Mouse (Mus musculus) liver, postnatal 0 days (tissue): ENCODE results near the gene Ppfibp1. TPM values are rescaled to one million over a fixed set of nuclear protein-coding genes. Genes with fewer than 3 reads are reported as not detected.

ENCODE experiments used
- ATAC-seq: fragments of 200-750 bp; cut with Nextera tagmentation; 2 replicates; pipeline ENCODE4 v1.8.0; 2017; ENCODE audit warnings: mild to moderate bottlenecking, moderate library complexity
- DNase-seq: peaks from one replicate; pipeline ENCODE4 v3.0.0-alpha.2; 2016
- H3K27ac ChIP-seq: fragments of 300-500 bp; sonication (generic); 2 replicates; pipeline ENCODE4 v1.5.1; 2014; ENCODE audit warnings: antibody characterized with exemption, moderate library complexity, mild to moderate bottlenecking, low read depth
- H3K27me3 ChIP-seq: fragments of 300-500 bp; sonication (generic); 2 replicates; pipeline ENCODE4 v1.6.1; 2014; ENCODE audit warnings: low read length, control low read depth, mixed read lengths; ENCODE audit not compliant: insufficient read depth
- H3K36me3 ChIP-seq: fragments of 300-500 bp; sonication (generic); replicated peaks from 2 replicates; pipeline ENCODE4 v1.6.1; 2014; ENCODE audit warnings: mild to moderate bottlenecking, control low read depth, low read length, moderate library complexity, mixed read lengths; ENCODE audit not compliant: insufficient read depth
- H3K4me1 ChIP-seq: fragments of 300-500 bp; sonication (generic); 2 replicates; pipeline ENCODE4 v1.6.1; 2014; ENCODE audit warnings: antibody characterized with exemption, mild to moderate bottlenecking, control low read depth; ENCODE audit not compliant: insufficient read depth
- H3K4me2 ChIP-seq: fragments of 300-500 bp; sonication (generic); 2 replicates; pipeline ENCODE4 v1.6.1; 2014; ENCODE audit warnings: low read depth, mild to moderate bottlenecking, low read length, moderate library complexity, mixed read lengths
- H3K4me3 ChIP-seq: fragments of 300-500 bp; sonication (generic); 2 replicates; pipeline ENCODE4 v1.5.1; 2014; ENCODE audit warnings: low read depth, low read length
- H3K9ac ChIP-seq: fragments of 300-500 bp; sonication (generic); replicated peaks from 2 replicates; pipeline ENCODE4 v1.6.1; 2014; ENCODE audit warnings: mild to moderate bottlenecking, moderate library complexity
- H3K9me3 ChIP-seq: fragments of 300-500 bp; sonication (generic); 2 replicates; pipeline ENCODE4 v1.6.1; 2016; ENCODE audit warnings: mild to moderate bottlenecking, control low read depth, low read length, mixed read lengths
- CTCF ChIP-seq: sonication (generic); IDR thresholded peaks from 2 replicates; pipeline ENCODE4 v1.5.1; 2016; ENCODE audit warnings: antibody characterized with exemption, low read depth
- EP300 ChIP-seq: IDR thresholded peaks from 2 replicates; pipeline ENCODE4 v1.6.1; 2016; ENCODE audit warnings: antibody characterized with exemption, low read depth, mild to moderate bottlenecking
- WGBS: fragments of 180-500 bp; shearing (Covaris S2); extraction: QIAGEN DNeasy Blood & Tissue Kit; methylation state at CpG from one replicate; pipeline ENCODE4 v1.1.7; 2014; ENCODE audit not compliant: insufficient replicate concordance; 5-methylcytosine and 5-hydroxymethylcytosine counted together
- polyA plus RNA-seq: library from polyadenylated mRNA; unstranded; fragments of >200 nt; fragmentation: Nextera tagmentation; extraction: Ambion mirVana; gene quantifications from 2 replicates; pipeline ENCODE4 v1.2.1, GENCODE M21; 2015

Gene Ppfibp1
- polyA plus RNA-seq, 1 experiment from 2014 or later: 11.3 TPM

- Histone ChIP-seq H3K36me3 (peaks cover 39% of the 10 kb centered on the region), H3K27ac (no peak overlapping the region), H3K4me2 (no peak overlapping the region), H3K9ac (no peak overlapping the region), H3K27me3 (no peaks in the 10 kb centered on the region), H3K9me3 (no peaks in the 10 kb centered on the region), H3K4me1 (no peaks in the 10 kb centered on the region), H3K4me3 (no peak overlapping the region)
- ATAC-seq: no peak
- TF ChIP-seq EP300: no peak
- TF ChIP-seq CTCF: no peak
- 82% methylated on average over 7 of the region's 7 CpGs for WGBS
- peak; percentile 9 for DNase-seq
Measured at GRCm38 (mm10) chr6:147062034-147062433, 173.7 kb downstream of the Ppfibp1 start.

GRCm38 (mm10) chr6:147062694-147063093, 174.4 kb downstream of the Ppfibp1 start:
- H3K27me3 ChIP-seq: no peaks in the 10 kb centered on the region
- H3K4me1 ChIP-seq: no peaks in the 10 kb centered on the region
- 87% methylated on average over 7 of the region's 7 CpGs for WGBS
- H3K36me3 ChIP-seq: peaks cover 40% of the 10 kb centered on the region
- no peak overlapping the region for H3K27ac ChIP-seq
- ATAC-seq: no peak
- H3K9ac ChIP-seq: no peak overlapping the region
- no peak for DNase-seq
- TF ChIP-seq CTCF: no peak
- no peaks in the 10 kb centered on the region for H3K9me3 ChIP-seq
- no peak overlapping the region for H3K4me2 ChIP-seq
- no peak overlapping the region for H3K4me3 ChIP-seq

- no peaks in the 10 kb centered on the region for H3K27me3 ChIP-seq
- DNase-seq (no peak), ATAC-seq (no peak)
- peaks cover 35% of the 10 kb centered on the region for H3K36me3 ChIP-seq
- H3K9me3 ChIP-seq: no peaks in the 10 kb centered on the region
- no peak overlapping the region for H3K4me3 ChIP-seq
- WGBS: 84% methylated on average over 10 of the region's 10 CpGs
- TF ChIP-seq CTCF (no peak), EP300 (no peak)
- H3K9ac ChIP-seq: no peak overlapping the region
- no peaks in the 10 kb centered on the region for H3K4me1 ChIP-seq
- no peak overlapping the region for H3K27ac ChIP-seq
- no peak overlapping the region for H3K4me2 ChIP-seq
Measured at GRCm38 (mm10) chr6:147064226-147064943, 176.1 kb downstream of the Ppfibp1 start.

GRCm38 (mm10) chr6:147064944-147065261, 176.6 kb downstream of the Ppfibp1 start:
- TF ChIP-seq CTCF (no peak), EP300 (no peak)
- DNase-seq (no peak), ATAC-seq (no peak)
- Histone ChIP-seq H3K9me3 (no peaks in the 10 kb centered on the region), H3K4me1 (no peaks in the 10 kb centered on the region), H3K27ac (no peak overlapping the region), H3K27me3 (no peaks in the 10 kb centered on the region), H3K9ac (no peak overlapping the region), H3K4me3 (no peak overlapping the region), H3K4me2 (no peak overlapping the region), H3K36me3 (peaks cover 35% of the 10 kb centered on the region)
- 92% methylated on average over 6 of the region's 6 CpGs for WGBS

GRCm38 (mm10) chr6:147075808-147076387, 187.6 kb downstream of the Ppfibp1 start:
- Histone ChIP-seq H3K4me2 (no peak overlapping the region), H3K36me3 (peaks cover 4% of the 10 kb centered on the region; the same call in 1 of the 2 replicates), H3K27ac (no peak overlapping the region), H3K4me3 (no peak overlapping the region), H3K9me3 (no peaks in the 10 kb centered on the region), H3K4me1 (no peaks in the 10 kb centered on the region), H3K9ac (no peak overlapping the region), H3K27me3 (no peaks in the 10 kb centered on the region)
- TF ChIP-seq CTCF (no peak), EP300 (no peak)
- whole genome bisulfite sequencing: 69% methylated on average over 5 of the region's 5 CpGs
- no peak for ATAC-seq
- no peak for DNase-seq

GRCm38 (mm10) chr6:147076878-147077277, 188.6 kb downstream of the Ppfibp1 start:
- Histone ChIP-seq H3K27ac (no peak overlapping the region), H3K4me1 (no peaks in the 10 kb centered on the region), H3K9me3 (no peaks in the 10 kb centered on the region), H3K27me3 (no peaks in the 10 kb centered on the region), H3K4me2 (no peak overlapping the region), H3K9ac (no peak overlapping the region), H3K36me3 (no peaks in the 10 kb centered on the region), H3K4me3 (no peak overlapping the region)
- DNase-seq (no peak), ATAC-seq (no peak)
- TF ChIP-seq EP300 (no peak), CTCF (no peak)
- WGBS: 88% methylated on average over 8 of the region's 8 CpGs
